Mouse (Mus musculus) embryonic facial prominence, embryonic 14.5 days (tissue): ENCODE measurements at regions not wholly inside any gene's neighbourhood (a gene's known extent, or its start where the extent isn't known, plus 50 kb on each side); places are given as distances from the start of the nearest gene placed in this dataset.
A peak's percentile ranks its signal among the peaks of the same experiment; 100 is the strongest.

ENCODE experiments used
- ATAC-seq: fragments of 200-750 bp; cut with Nextera tagmentation; 2 replicates; pipeline ENCODE4 v1.8.0; 2017; ENCODE audit warnings: low read depth, moderate number of reproducible peaks, moderate TSS enrichment
- DNase-seq: peaks from one replicate; pipeline ENCODE4 v3.0.0-alpha.2; 2015; ENCODE audit warnings: low spot score
- H3K27ac ChIP-seq: fragments of 300-500 bp; sonication (generic); replicated peaks from 2 replicates; pipeline ENCODE4 v1.5.1; 2014; ENCODE audit warnings: low read depth, mild to moderate bottlenecking, low read length, moderate library complexity
- H3K27me3 ChIP-seq: fragments of 300-500 bp; sonication (generic); replicated peaks from 2 replicates; pipeline ENCODE4 v1.6.1; 2014; ENCODE audit warnings: low read length; ENCODE audit not compliant: control insufficient read depth, insufficient read depth
- H3K36me3 ChIP-seq: fragments of 300-500 bp; sonication (generic); 2 replicates; pipeline ENCODE4 v1.6.1; 2014; ENCODE audit warnings: low read length, mixed read lengths; ENCODE audit not compliant: control insufficient read depth, insufficient read depth
- H3K4me1 ChIP-seq: fragments of 300-500 bp; sonication (generic); 2 replicates; pipeline ENCODE4 v1.6.1; 2014; ENCODE audit warnings: antibody characterized with exemption, low read length; ENCODE audit not compliant: control insufficient read depth, insufficient read depth
- H3K4me2 ChIP-seq: fragments of 300-500 bp; sonication (generic); 2 replicates; pipeline ENCODE4 v1.6.1; 2014; ENCODE audit warnings: low read depth, mild to moderate bottlenecking, low read length, moderate library complexity, mixed read lengths
- H3K4me3 ChIP-seq: fragments of 300-500 bp; sonication (generic); 2 replicates; pipeline ENCODE4 v1.5.1; 2014; ENCODE audit warnings: low read depth, mild to moderate bottlenecking, low read length
- H3K9ac ChIP-seq: fragments of 300-500 bp; sonication (generic); 2 replicates; pipeline ENCODE4 v1.6.1; 2014; ENCODE audit warnings: low read depth, mild to moderate bottlenecking, low read length, moderate library complexity, mixed read lengths
- H3K9me3 ChIP-seq: fragments of 300-500 bp; sonication (generic); 2 replicates; pipeline ENCODE4 v1.6.1; 2016; ENCODE audit warnings: low read length; ENCODE audit not compliant: control insufficient read depth
- WGBS: fragments of 180-500 bp; shearing (Covaris S2); extraction: QIAGEN DNeasy Blood & Tissue Kit; methylation state at CpG from one replicate; pipeline ENCODE4 v1.1.7; 2014; 5-methylcytosine and 5-hydroxymethylcytosine counted together

DNA sequence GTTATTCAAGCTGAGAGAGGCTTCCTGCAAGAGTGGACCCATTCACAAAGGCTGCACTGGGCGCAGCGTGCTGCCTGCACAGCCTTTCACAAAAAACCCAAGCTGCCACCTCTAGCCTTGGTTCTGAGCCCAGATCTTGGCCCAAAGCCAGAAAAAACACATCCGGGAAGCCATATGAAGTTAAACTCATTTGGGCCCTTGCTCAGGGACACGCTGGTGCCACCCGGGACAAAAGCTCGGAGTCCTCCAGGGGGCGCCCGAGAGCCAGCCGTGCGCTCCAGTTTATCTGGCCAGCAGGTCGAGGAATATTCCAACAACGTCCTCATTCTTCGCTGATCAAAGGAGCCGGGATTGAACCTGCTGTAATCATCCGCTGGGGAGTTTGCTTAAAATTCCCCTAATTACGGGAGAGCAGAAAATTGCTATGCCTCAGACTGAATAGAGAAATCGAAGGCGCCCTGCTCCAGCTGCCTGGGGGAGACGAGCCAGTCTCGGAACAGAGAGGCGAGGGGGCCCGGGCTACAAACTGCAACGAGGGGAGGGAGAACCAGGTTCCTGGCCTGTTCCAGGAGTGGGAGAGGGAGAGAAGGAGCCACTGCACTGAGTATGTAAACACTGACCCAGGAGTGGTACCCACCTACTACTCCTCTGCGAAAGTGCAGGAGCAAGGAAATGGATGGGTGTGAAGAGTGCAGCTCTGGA is 123.0 kb upstream of the Thy1 start:
- H3K27me3 ChIP-seq = peaks cover 9% of the 10 kb centered on the region; the same call in 1 of the 2 replicates
- no peak overlapping the region for H3K9ac ChIP-seq
- no peaks in the 10 kb centered on the region for H3K9me3 ChIP-seq
- 0 out of 2 replicates have a peak, but pooled peaks cover 2% of the 10 kb centered on the region for H3K4me1 ChIP-seq
- peak overlapping the region; percentile 27; the same call in 1 of the 2 replicates for H3K4me2 ChIP-seq
- DNase-seq (peak; percentile 72), ATAC-seq (peak; percentile 63)
- H3K27ac ChIP-seq = no peak overlapping the region
- 11% methylated on average over 24 of the region's 24 CpGs for WGBS
- H3K36me3 ChIP-seq = no peaks in the 10 kb centered on the region
- no peak overlapping the region for H3K4me3 ChIP-seq

GRCm38 (mm10) chr9:43922231-43922630 is 121.0 kb upstream of the Thy1 start:
- 0 out of 2 replicates have a peak, but pooled peaks cover 2% of the 10 kb centered on the region for H3K4me1 ChIP-seq
- H3K9ac ChIP-seq = no peak overlapping the region
- H3K27me3 ChIP-seq = peaks cover 5% of the 10 kb centered on the region; the same call in 1 of the 2 replicates
- H3K4me2 ChIP-seq = no peak overlapping the region
- H3K27ac ChIP-seq = no peak overlapping the region
- ATAC-seq = no peak
- H3K9me3 ChIP-seq = no peaks in the 10 kb centered on the region
- 55% methylated on average over 6 of the region's 6 CpGs for WGBS
- no peak for DNase-seq
- no peak overlapping the region for H3K4me3 ChIP-seq
- H3K36me3 ChIP-seq = no peaks in the 10 kb centered on the region

- 0 out of 2 replicates have a peak, but pooled peaks cover 2% of the 10 kb centered on the region for H3K4me1 ChIP-seq
- no peak overlapping the region for H3K4me3 ChIP-seq
- H3K9me3 ChIP-seq = no peaks in the 10 kb centered on the region
- no peak overlapping the region for H3K4me2 ChIP-seq
- no peak overlapping the region for H3K27ac ChIP-seq
- H3K9ac ChIP-seq = no peak overlapping the region
- DNase-seq (no peak), ATAC-seq (no peak)
- H3K36me3 ChIP-seq = no peaks in the 10 kb centered on the region
- WGBS = 55% methylated on average over 4 of the region's 4 CpGs
- H3K27me3 ChIP-seq = peaks cover under 1% of the 10 kb centered on the region; the same call in 1 of the 2 replicates
These were observed 120.1 kb upstream of the Thy1 start for GRCm38 (mm10) chr9:43923088-43923487.

DNA sequence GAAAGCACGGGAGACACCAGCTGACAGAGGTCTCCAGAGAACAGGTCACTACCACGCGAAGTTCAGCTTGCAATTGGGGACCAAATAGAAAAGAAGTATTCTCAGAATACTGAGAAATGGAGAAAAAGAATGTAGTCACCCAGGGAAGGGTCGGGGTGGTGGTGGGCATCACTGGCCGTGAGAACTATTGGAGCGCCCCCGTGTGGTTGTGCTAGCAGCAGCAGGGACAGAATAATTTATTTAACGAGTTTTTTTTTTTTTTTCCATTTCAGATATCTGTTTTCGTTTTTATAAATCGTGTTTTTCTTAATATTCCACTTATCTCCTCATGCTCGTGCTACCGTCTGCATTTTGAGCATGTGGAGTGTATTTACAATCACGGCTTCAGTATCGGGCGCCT is 118.4 kb upstream of the Thy1 start:
- ATAC-seq (no peak), DNase-seq (no peak)
- 35% methylated on average over 15 of the region's 15 CpGs for WGBS
- Histone ChIP-seq H3K4me2 (no peak overlapping the region), H3K4me3 (no peak overlapping the region), H3K27ac (no peak overlapping the region), H3K9ac (no peak overlapping the region), H3K9me3 (no peaks in the 10 kb centered on the region), H3K27me3 (no peaks in the 10 kb centered on the region), H3K4me1 (0 out of 2 replicates have a peak, but pooled peaks cover 2% of the 10 kb centered on the region), H3K36me3 (no peaks in the 10 kb centered on the region)

- Histone ChIP-seq H3K4me3 (no peak overlapping the region), H3K9ac (no peak overlapping the region), H3K36me3 (no peaks in the 10 kb centered on the region), H3K27ac (no peak overlapping the region), H3K9me3 (no peaks in the 10 kb centered on the region), H3K27me3 (peaks cover 4% of the 10 kb centered on the region; the same call in 1 of the 2 replicates), H3K4me1 (no peaks in the 10 kb centered on the region), H3K4me2 (no peak overlapping the region)
- 33% methylated on average over 7 of the region's 7 CpGs for WGBS
- ATAC-seq (no peak), DNase-seq (no peak)
These were observed 113.7 kb upstream of the Thy1 start for GRCm38 (mm10) chr9:43929312-43930036.

DNA sequence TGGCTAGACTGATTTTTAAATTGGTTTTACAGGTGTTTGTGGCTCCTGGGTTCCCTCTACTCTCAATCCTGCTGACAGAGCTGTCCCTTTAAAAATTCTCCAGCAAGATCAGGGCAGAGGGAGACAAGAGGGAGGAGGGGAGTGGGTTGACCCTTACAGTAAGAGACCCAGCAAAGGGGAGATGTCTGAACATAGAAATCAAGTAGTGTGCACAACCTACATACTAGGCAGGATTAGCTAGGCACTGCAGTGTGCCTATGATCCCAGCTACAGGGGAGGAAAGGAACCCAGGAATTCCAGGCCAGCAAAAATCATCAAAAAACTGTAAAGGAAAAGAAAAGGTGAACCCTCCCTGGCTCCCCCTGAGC is 113.2 kb upstream of the Thy1 start:
- no peaks in the 10 kb centered on the region for H3K9me3 ChIP-seq
- no peaks in the 10 kb centered on the region for H3K36me3 ChIP-seq
- no peak overlapping the region for H3K4me2 ChIP-seq
- no peak overlapping the region for H3K27ac ChIP-seq
- ATAC-seq (no peak), DNase-seq (no peak)
- no peaks in the 10 kb centered on the region for H3K4me1 ChIP-seq
- H3K4me3 ChIP-seq = no peak overlapping the region
- H3K27me3 ChIP-seq = peaks cover 4% of the 10 kb centered on the region; the same call in 1 of the 2 replicates
- no peak overlapping the region for H3K9ac ChIP-seq

DNA sequence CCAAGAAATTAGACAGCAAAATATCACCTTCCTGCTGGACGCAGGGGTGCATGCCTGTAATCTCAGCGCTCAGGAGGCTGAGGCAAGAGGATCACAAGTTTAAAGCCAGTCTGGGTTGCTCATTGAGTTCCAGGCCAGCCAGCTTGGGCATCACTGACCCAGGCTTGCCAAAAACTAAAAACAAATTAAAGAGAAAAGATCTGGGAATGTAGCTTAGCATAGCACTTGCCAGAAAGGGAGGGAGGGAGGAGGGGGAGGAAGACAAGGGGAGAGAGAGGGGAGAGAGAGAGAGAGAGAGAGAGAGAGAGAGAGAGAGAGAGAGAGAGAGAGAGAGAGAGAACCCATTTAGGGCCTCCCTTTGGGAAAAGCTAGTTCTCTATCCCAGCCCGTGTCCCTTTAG is 112.7 kb upstream of the Thy1 start:
- H3K36me3 ChIP-seq = no peaks in the 10 kb centered on the region
- no peaks in the 10 kb centered on the region for H3K4me1 ChIP-seq
- no peak overlapping the region for H3K27ac ChIP-seq
- H3K27me3 ChIP-seq = peaks cover 6% of the 10 kb centered on the region
- ATAC-seq = no peak
- no peak overlapping the region for H3K4me2 ChIP-seq
- H3K9ac ChIP-seq = no peak overlapping the region
- no peak for DNase-seq
- H3K9me3 ChIP-seq = no peaks in the 10 kb centered on the region
- WGBS = 65% methylated on average over 3 of the region's 3 CpGs
- no peak overlapping the region for H3K4me3 ChIP-seq

DNA sequence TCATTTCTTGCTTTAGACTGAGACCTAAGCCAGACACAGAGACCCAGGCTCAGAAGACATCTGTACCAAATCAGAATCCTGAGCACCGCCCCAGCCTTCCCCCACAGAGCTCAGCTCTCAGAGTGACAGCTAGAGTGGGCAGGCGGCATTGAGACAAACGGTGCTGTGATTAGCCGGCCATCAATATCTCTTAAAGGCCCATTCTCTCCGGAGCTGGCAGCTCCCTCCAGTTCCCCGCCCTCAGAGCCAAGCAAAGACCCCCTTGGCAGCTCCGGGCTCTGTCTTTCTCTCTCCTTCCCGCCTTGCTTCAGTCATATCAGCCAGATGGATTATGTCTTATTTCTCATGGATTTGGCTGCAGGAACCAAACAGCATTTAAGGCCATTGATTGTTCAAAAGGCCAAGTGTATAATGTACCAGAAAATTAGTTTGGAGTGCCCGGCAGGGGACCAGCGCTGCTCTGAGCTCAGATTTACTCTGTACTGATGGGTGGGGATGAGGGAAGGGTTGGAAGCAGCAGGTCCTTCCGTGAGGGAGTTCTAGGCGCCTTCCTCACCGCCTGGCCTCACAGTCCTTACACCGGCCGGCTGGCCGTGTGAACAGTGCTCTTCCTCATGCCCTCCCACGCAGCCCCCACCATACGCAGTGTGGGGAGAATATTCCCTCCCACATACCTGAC is 109.0 kb upstream of the Thy1 start:
- 28% methylated on average over 18 of the region's 18 CpGs for WGBS

More for the DNA sequence above, 109.0 kb upstream of the Thy1 start:
- Histone ChIP-seq H3K4me3 (no peak overlapping the region), H3K36me3 (no peaks in the 10 kb centered on the region), H3K4me2 (no peak overlapping the region), H3K9ac (no peak overlapping the region), H3K4me1 (no peaks in the 10 kb centered on the region), H3K9me3 (no peaks in the 10 kb centered on the region), H3K27me3 (peaks cover 8% of the 10 kb centered on the region), H3K27ac (no peak overlapping the region)
- no peak for DNase-seq
- no peak for ATAC-seq
